Comparison of ENCODE assay signal across 9 mouse cellular contexts in genomic region chr16:44629296-44630275, GRCm38 (mm10).
A peak's percentile ranks its signal among the peaks of the same experiment; 100 is the strongest.
DNase-seq lines count a peak whose midpoint lies in the region; ATAC-seq and TF ChIP-seq lines count a peak whose summit lies in the region.
"Had no signal": no experiment of that assay in that cellular context is flagged by ENCODE, and none has a peak within 500 bp of the region (broad histone marks: within the 10 kb centered on the region; RNA-seq: fewer than 3 reads in every experiment).

No protein-coding gene starts in this region.

- no peaks in the 10 kb centered on the region for H3K9me3 ChIP-seq in hindbrain, embryonic 10.5 days
- no peaks in the 10 kb centered on the region for H3K9me3 ChIP-seq in hindbrain, embryonic 12.5 days (replicated peaks)
- H3K9me3 ChIP-seq in neural tube, embryonic 11.5 days (ENCODE audit: control insufficient read depth, low read length), result no peaks in the 10 kb centered on the region

- H3K4me1 ChIP-seq in hindbrain, embryonic 10.5 days (replicated peaks), result peaks cover 35% of the 10 kb centered on the region
- H3K4me1 ChIP-seq in hindbrain, embryonic 12.5 days, result peaks cover 29% of the 10 kb centered on the region
- peaks cover 19% of the 10 kb centered on the region for H3K4me1 ChIP-seq in kidney, adult 2 months (ENCODE audit: control insufficient read depth, insufficient read depth, low read length)
- H3K4me1 ChIP-seq in neural tube, embryonic 11.5 days (ENCODE audit: control insufficient read depth, insufficient read depth, low read length), result peaks cover 32% of the 10 kb centered on the region

- no peak for DNase-seq in hindbrain, embryonic 10.5 days (ENCODE audit: low spot score)
- peak; percentile 53 for DNase-seq in embryo, embryonic 9.5 days (ENCODE audit: extremely low spot score)
- DNase-seq in kidney, adult 2 months, result peak; percentile 79
- peak; percentile 32 for DNase-seq in neural tube, embryonic 11.5 days (ENCODE audit: low spot score)
- DNase-seq in thymus, adult 18-20 months, result no peak
- no peak for DNase-seq in MN1 (ENCODE audit: low spot score)
- DNase-seq: right cerebral cortex, postnatal 14 days; thymus, postnatal 4 days had no signal

- no peaks in the 10 kb centered on the region for H3K27me3 ChIP-seq in hindbrain, embryonic 10.5 days (ENCODE audit: insufficient read depth, poor library complexity, severe bottlenecking)
- no peaks in the 10 kb centered on the region for H3K27me3 ChIP-seq in hindbrain, embryonic 12.5 days
- H3K27me3 ChIP-seq in kidney, adult 2 months (replicated peaks; ENCODE audit: control insufficient read depth, insufficient read depth, low read length), result no peaks in the 10 kb centered on the region
- no peaks in the 10 kb centered on the region for H3K27me3 ChIP-seq in neural tube, embryonic 11.5 days (ENCODE audit: control insufficient read depth, insufficient read depth, low read length)

- no peak for TF ChIP-seq POLR2A in kidney, adult 2 months (IDR thresholded peaks at IDR 0.05; ENCODE audit: low read depth, low read length)

- no peak overlapping the region for H3K9ac ChIP-seq in hindbrain, embryonic 12.5 days
- H3K9ac ChIP-seq in neural tube, embryonic 11.5 days (ENCODE audit: low read length), result no peak overlapping the region

- H3K4me3 ChIP-seq in hindbrain, embryonic 10.5 days, result no peak overlapping the region
- no peak overlapping the region for H3K4me3 ChIP-seq in hindbrain, embryonic 12.5 days
- H3K4me3 ChIP-seq in kidney, adult 2 months (ENCODE audit: insufficient read depth, low read depth, low read length), result no peak overlapping the region
- no peak overlapping the region for H3K4me3 ChIP-seq in neural tube, embryonic 11.5 days (ENCODE audit: low read depth, low read length)

- no peak for ATAC-seq in hindbrain, embryonic 12.5 days (ENCODE audit: low FRiP score)
- ATAC-seq in neural tube, embryonic 11.5 days (ENCODE audit: insufficient read depth, low FRiP score, low TSS enrichment), result peak; percentile 77

- no peak for TF ChIP-seq CTCF in kidney, adult 2 months (conservative IDR thresholded peaks at IDR 0.05; ENCODE audit: insufficient read depth, insufficient read length, low read depth, low read length)

- 0 out of 2 replicates have a peak overlapping the region, but pooled peaks have one; percentile 12 for H3K27ac ChIP-seq in hindbrain, embryonic 10.5 days
- H3K27ac ChIP-seq in hindbrain, embryonic 12.5 days, result no peak overlapping the region
- H3K27ac ChIP-seq in kidney, adult 2 months (ENCODE audit: insufficient read depth, low read depth, low read length), result peak overlapping the region; percentile 75
- H3K27ac ChIP-seq in neural tube, embryonic 11.5 days (ENCODE audit: low read depth, low read length), result peak overlapping the region; percentile 41; the same call in 1 of the 2 replicates

- H3K4me2 ChIP-seq in hindbrain, embryonic 12.5 days (replicated peaks), result no peak overlapping the region
- no peak overlapping the region for H3K4me2 ChIP-seq in neural tube, embryonic 11.5 days (ENCODE audit: low read depth)

- WGBS in hindbrain, embryonic 10.5 days, result 71% methylated on average over 8 of the region's 8 CpGs
- 57% methylated on average over 8 of the region's 8 CpGs for WGBS in hindbrain, embryonic 12.5 days
- 45% methylated on average over 8 of the region's 8 CpGs for WGBS in kidney, adult 2 months
- WGBS in neural tube, embryonic 11.5 days, result 35% methylated on average over 8 of the region's 8 CpGs

- H3K36me3 ChIP-seq in hindbrain, embryonic 10.5 days, result no peaks in the 10 kb centered on the region
- no peaks in the 10 kb centered on the region for H3K36me3 ChIP-seq in hindbrain, embryonic 12.5 days
- no peaks in the 10 kb centered on the region for H3K36me3 ChIP-seq in kidney, adult 2 months (ENCODE audit: control insufficient read depth, insufficient read depth, low read length)
- no peaks in the 10 kb centered on the region for H3K36me3 ChIP-seq in neural tube, embryonic 11.5 days (ENCODE audit: control insufficient read depth, insufficient read depth, low read length)

Comparison
In these comparisons a context has a peak if more than half of its experiments do, and no peak if none do; other contexts are left out.
1. DNase-seq: peak in embryo, embryonic 9.5 days (single experiment), kidney, adult 2 months (single experiment) and neural tube, embryonic 11.5 days (single experiment); none in hindbrain, embryonic 10.5 days (single experiment), thymus, adult 18-20 months (0 of 2) and MN1 (single experiment).